Mouse (Mus musculus) forelimb bud, embryonic 11.5 days (tissue): ENCODE results near the gene Trim29.

ENCODE experiments used
- DNase-seq: peaks from one replicate; pipeline ENCODE4 v3.0.0-alpha.2; 2012; ENCODE audit warnings: low read depth, low spot score

The Trim29 gene

GRCm38 (mm10) chr9:43310538-43310937, at the start of gene Trim29:
Trim29 (plus strand) TSS chr9:43310848.
- no peak for DNase-seq

GRCm38 (mm10) chr9:43261124-43261907, 49.3 kb upstream of the Trim29 start:
- peak; percentile 77 for DNase-seq

GRCm38 (mm10) chr9:43261941-43262340, 48.7 kb upstream of the Trim29 start:
- no peak for DNase-seq

- no peak for DNase-seq
Measured at GRCm38 (mm10) chr9:43262390-43262789, 48.3 kb upstream of the Trim29 start.

GRCm38 (mm10) chr9:43262811-43263550, 47.7 kb upstream of the Trim29 start:
- no peak for DNase-seq

- peak; percentile 76 for DNase-seq
Measured at GRCm38 (mm10) chr9:43263946-43264451, 46.6 kb upstream of the Trim29 start.

GRCm38 (mm10) chr9:43265194-43265593, 45.5 kb upstream of the Trim29 start:
- DNase-seq = no peak

- no peak for DNase-seq
Measured at GRCm38 (mm10) chr9:43267357-43267756, 43.3 kb upstream of the Trim29 start.

GRCm38 (mm10) chr9:43269166-43269565, 41.5 kb upstream of the Trim29 start:
- peak; percentile 76 for DNase-seq

- DNase-seq = no peak
Measured at GRCm38 (mm10) chr9:43270723-43271252, 39.9 kb upstream of the Trim29 start.

- no peak for DNase-seq
Measured at GRCm38 (mm10) chr9:43271761-43272518, 38.7 kb upstream of the Trim29 start.

GRCm38 (mm10) chr9:43273735-43274134, 36.9 kb upstream of the Trim29 start:
- no peak for DNase-seq

- peak; percentile 94 for DNase-seq
Measured at GRCm38 (mm10) chr9:43284284-43284683, 26.4 kb upstream of the Trim29 start.

- no peak for DNase-seq
Measured at GRCm38 (mm10) chr9:43285281-43285680, 25.4 kb upstream of the Trim29 start.

- peak; percentile 76 for DNase-seq
Measured at GRCm38 (mm10) chr9:43286870-43287269, 23.8 kb upstream of the Trim29 start.

GRCm38 (mm10) chr9:43293058-43293457, 17.6 kb upstream of the Trim29 start:
- no peak for DNase-seq

- DNase-seq = no peak
Measured at GRCm38 (mm10) chr9:43300394-43300793, 10.3 kb upstream of the Trim29 start.

GRCm38 (mm10) chr9:43302989-43303388, 7.7 kb upstream of the Trim29 start:
- no peak for DNase-seq

GRCm38 (mm10) chr9:43305882-43306281, 4.8 kb upstream of the Trim29 start:
- no peak for DNase-seq

GRCm38 (mm10) chr9:43309087-43309872, 1.4 kb upstream of the Trim29 start:
- DNase-seq = no peak

- no peak for DNase-seq
Measured at GRCm38 (mm10) chr9:43312190-43312589, 1.5 kb downstream of the Trim29 start.
